Mouse (Mus musculus) hindbrain, embryonic 11.5 days (tissue): Measurements from ENCODE around the gene Gm44805. TPM values are rescaled to one million over a fixed set of nuclear protein-coding genes. Genes with fewer than 3 reads are reported as not detected.

Source experiments
- ATAC-seq: fragments of 200-750 bp; cut with Nextera tagmentation; 2 replicates; pipeline ENCODE4 v1.8.0; 2017; ENCODE audit warnings: mild to moderate bottlenecking, moderate TSS enrichment, moderate library complexity; ENCODE audit not compliant: low FRiP score
- DNase-seq: peaks from one replicate; pipeline ENCODE4 v3.0.0-alpha.2; 2015; ENCODE audit warnings: low spot score
- H3K27ac ChIP-seq: fragments of 300-500 bp; sonication (generic); 2 replicates; pipeline ENCODE4 v1.5.1; 2014; ENCODE audit warnings: mild to moderate bottlenecking, low read depth, low read length
- H3K27me3 ChIP-seq: fragments of 300-500 bp; sonication (generic); 2 replicates; pipeline ENCODE4 v1.6.1; 2014; ENCODE audit warnings: mild to moderate bottlenecking, low read length, moderate library complexity, mixed read lengths; ENCODE audit not compliant: control insufficient read depth, insufficient read depth
- H3K36me3 ChIP-seq: fragments of 300-500 bp; sonication (generic); 2 replicates; pipeline ENCODE4 v1.6.1; 2014; ENCODE audit warnings: mild to moderate bottlenecking, low read length, moderate library complexity, mixed read lengths; ENCODE audit not compliant: control insufficient read depth, insufficient read depth
- H3K4me1 ChIP-seq: fragments of 300-500 bp; sonication (generic); replicated peaks from 2 replicates; pipeline ENCODE4 v1.6.1; 2014; ENCODE audit warnings: low read length, mixed read lengths; ENCODE audit not compliant: control insufficient read depth, insufficient read depth
- H3K4me2 ChIP-seq: fragments of 300-500 bp; sonication (generic); replicated peaks from 2 replicates; pipeline ENCODE4 v1.6.1; 2014; ENCODE audit warnings: mild to moderate bottlenecking, low read depth, low read length
- H3K4me3 ChIP-seq: fragments of 300-500 bp; sonication (generic); 2 replicates; pipeline ENCODE4 v1.5.1; 2014; ENCODE audit warnings: low read depth, low read length
- H3K9ac ChIP-seq: fragments of 300-500 bp; sonication (generic); 2 replicates; pipeline ENCODE4 v1.6.1; 2014; ENCODE audit warnings: low read depth, low read length
- H3K9me3 ChIP-seq: fragments of 300-500 bp; sonication (generic); 2 replicates; pipeline ENCODE4 v1.6.1; 2016; ENCODE audit warnings: low read length; ENCODE audit not compliant: control insufficient read depth
- WGBS: fragments of 180-500 bp; shearing (Covaris S2); extraction: QIAGEN DNeasy Blood & Tissue Kit; methylation state at CpG from one replicate; pipeline ENCODE4 v1.1.7; 2014; 5-methylcytosine and 5-hydroxymethylcytosine counted together
- polyA plus RNA-seq: library from polyadenylated mRNA; unstranded; fragments of >200 nt; fragmentation: Nextera tagmentation; extraction: Ambion mirVana; gene quantifications from 2 replicates; pipeline ENCODE4 v1.2.1, GENCODE M21; 2014

The Gm44805 gene
- not detected in 2 replicates for polyA plus RNA-seq

DNA sequence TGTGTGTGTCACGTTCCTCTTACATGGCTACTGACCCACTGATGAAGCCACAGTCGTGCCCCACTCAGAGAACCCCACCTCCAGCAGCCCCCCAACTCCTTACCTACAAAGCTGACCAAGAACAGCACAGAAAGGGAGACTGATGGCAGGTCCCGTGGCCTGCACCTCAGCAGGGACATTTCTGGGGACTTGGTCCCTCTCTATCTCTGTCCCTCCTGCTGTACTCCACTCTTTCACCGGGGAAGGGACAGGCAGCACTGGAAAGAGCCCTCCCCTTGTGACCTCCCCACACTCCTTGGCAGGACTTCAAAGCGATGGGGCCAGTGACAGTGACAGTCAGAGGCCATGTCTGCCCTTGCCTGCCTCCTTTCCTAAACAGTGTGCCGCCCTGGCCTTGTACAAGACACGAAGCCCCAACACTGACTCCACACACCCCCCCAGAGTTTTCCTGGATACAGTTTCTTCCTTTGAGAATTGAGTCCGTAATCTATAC is at the start of gene Gm44805, which contains the start of gene Apoc4:
Gene Gm44805, minus strand, starts transcription at position 222 of the 493 bp plus-strand sequence.
Gene Apoc4, minus strand, starts transcription at position 278 of the 493 bp plus-strand sequence.
- Histone ChIP-seq H3K9ac (no peak within 1 kb of the TSS), H3K27me3 (no peaks in the 10 kb centered on the region), H3K9me3 (no peaks in the 10 kb centered on the region), H3K4me2 (no peak within 1 kb of the TSS), H3K36me3 (no peaks in the 10 kb centered on the region), H3K27ac (no peak within 1 kb of the TSS), H3K4me3 (no peak within 1 kb of the TSS), H3K4me1 (no peaks in the 10 kb centered on the region)
- ATAC-seq (no peak), DNase-seq (no peak)
- 72% methylated on average over 8 of the region's 8 CpGs for WGBS

DNA sequence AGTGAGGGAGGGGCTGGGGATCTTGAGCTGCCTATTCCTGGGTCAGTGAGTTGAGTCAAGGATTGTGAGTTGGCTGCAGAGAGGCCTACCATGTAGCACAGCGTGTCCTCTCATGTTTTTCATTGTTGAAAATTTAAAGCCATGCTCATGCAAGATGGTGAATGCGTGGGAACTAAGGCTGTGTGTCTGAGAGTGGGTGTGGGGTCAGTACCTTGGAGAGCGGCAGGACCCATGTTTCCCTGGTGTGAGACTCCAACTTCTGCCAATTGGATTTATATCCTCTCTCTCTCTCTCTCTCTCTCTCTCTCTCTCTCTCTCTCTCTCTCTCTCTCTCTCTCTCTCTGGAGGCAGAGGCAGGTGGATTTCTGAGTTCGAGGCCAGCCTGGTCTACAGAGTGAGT is 45.3 kb upstream of the Gm44805 start:
- Histone ChIP-seq H3K27ac (no peak overlapping the region), H3K36me3 (peaks cover 2% of the 10 kb centered on the region; the same call in 1 of the 2 replicates), H3K27me3 (no peaks in the 10 kb centered on the region), H3K9ac (no peak overlapping the region), H3K9me3 (no peaks in the 10 kb centered on the region), H3K4me1 (no peaks in the 10 kb centered on the region), H3K4me3 (no peak overlapping the region), H3K4me2 (no peak overlapping the region)
- ATAC-seq (no peak), DNase-seq (no peak)
- 93% methylated on average over 4 of the region's 4 CpGs for WGBS

DNA sequence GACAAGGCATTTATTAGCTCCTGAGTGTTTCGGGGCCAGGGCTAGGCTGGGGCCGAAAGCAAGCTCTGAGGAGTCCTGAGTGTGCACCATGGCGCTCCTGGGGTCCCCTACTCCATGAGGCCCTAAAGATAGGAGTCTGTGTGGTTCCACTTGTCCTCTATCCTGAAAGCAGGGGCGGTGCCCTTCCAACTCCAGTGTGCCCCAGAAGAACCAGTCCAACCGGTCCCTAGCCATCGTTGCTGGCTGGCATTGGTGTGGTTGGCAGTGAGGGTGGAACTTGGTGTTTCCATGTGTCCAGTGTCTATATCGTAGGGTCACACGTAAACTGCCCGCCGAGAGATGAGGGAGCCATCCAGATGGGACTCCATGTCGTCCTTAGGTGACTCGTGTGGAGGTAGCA is 42.9 kb upstream of the Gm44805 start:
- H3K9ac ChIP-seq: no peak overlapping the region
- no peaks in the 10 kb centered on the region for H3K4me1 ChIP-seq
- WGBS: 96% methylated on average over 12 of the region's 12 CpGs
- no peak overlapping the region for H3K4me3 ChIP-seq
- peaks cover 2% of the 10 kb centered on the region for H3K9me3 ChIP-seq
- DNase-seq (no peak), ATAC-seq (no peak)
- no peak overlapping the region for H3K27ac ChIP-seq
- no peaks in the 10 kb centered on the region for H3K27me3 ChIP-seq
- peaks cover 2% of the 10 kb centered on the region; the same call in 1 of the 2 replicates for H3K36me3 ChIP-seq
- no peak overlapping the region for H3K4me2 ChIP-seq

DNA sequence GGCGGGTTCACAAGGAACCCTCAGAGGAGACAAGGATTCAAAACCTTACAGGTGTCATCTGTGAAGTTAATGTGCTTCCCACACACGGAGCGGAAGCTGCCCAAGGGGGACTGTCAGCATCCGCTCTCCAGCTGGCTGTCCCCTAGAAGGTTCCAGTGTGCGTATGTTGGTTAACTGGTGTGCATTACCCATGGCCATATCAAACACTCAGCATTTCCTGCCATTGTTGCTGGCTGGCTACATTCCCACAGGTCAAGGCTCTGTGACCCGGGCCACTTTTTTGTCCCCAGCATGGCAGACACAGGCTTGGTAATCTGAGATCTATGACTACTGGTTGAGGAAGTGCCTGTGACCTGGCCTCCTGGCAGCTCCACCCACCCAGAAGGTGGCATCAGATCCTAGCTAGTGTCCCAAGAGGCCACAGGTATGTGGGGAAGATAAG is 41.6 kb upstream of the Gm44805 start:
- WGBS: 93% methylated on average over 6 of the region's 6 CpGs
- Histone ChIP-seq H3K4me3 (no peak overlapping the region), H3K27me3 (no peaks in the 10 kb centered on the region), H3K4me2 (no peak overlapping the region), H3K9ac (no peak overlapping the region), H3K4me1 (no peaks in the 10 kb centered on the region), H3K36me3 (0 out of 2 replicates have a peak, but pooled peaks cover 2% of the 10 kb centered on the region), H3K9me3 (peaks cover 2% of the 10 kb centered on the region), H3K27ac (no peak overlapping the region)
- ATAC-seq (no peak), DNase-seq (no peak)

DNA sequence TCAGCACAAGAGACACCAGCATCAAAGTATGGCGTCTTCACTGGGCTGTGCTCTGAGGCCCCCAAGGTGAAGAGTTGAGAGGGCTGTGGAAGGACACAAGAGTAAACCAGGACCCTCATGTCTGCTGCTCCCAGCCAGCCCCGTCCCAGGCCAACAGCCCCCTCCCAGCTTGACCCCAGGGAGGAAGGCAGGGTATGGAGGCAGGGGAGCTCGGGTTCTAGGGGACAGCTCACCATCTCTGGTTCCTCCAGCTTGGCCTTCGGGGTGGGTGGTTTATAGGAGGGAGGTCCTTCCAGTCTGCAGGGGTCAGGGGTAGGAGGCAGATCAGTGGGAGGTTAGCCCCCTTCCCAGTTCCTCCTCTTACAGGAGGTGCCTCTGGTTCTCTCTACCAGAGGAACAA is 38.0 kb upstream of the Gm44805 start:
- 96% methylated on average over 4 of the region's 4 CpGs for WGBS
- Histone ChIP-seq H3K4me2 (no peak overlapping the region), H3K36me3 (no peaks in the 10 kb centered on the region), H3K9me3 (peaks cover 2% of the 10 kb centered on the region), H3K4me3 (no peak overlapping the region), H3K9ac (no peak overlapping the region), H3K4me1 (peaks cover 4% of the 10 kb centered on the region), H3K27ac (no peak overlapping the region), H3K27me3 (no peaks in the 10 kb centered on the region)
- DNase-seq (no peak), ATAC-seq (no peak)

DNA sequence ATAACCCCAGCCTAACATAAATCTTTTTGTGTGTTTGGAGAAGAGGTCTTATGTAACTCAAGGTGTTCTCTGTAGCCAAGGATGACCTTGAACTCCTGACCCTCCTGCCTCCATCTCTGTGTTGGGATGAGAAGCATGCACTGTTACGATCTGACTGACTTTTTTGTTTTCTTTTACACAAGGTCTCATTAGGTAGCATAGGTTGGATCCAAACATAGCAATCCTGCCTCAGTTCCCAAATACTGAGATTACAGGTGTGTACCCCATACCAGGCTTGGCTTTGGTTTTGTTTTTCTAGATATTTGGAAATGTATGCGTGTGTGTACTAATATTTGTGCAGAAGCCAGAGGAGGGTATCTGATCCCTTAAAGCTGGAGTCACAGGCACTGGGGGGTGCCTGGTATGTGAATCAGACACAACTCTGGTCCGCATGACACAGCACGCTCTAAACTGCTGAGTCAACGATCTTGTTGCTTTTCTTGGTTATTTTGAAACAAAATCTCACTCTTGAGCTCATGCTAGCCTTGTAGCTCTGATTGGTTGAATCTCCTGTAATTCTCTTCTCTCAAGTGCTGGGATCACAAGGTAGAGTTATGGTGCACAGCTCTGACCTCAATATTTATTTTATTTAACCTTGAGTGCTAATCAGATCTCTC is 37.2 kb upstream of the Gm44805 start:
- no peak overlapping the region for H3K4me2 ChIP-seq
- H3K4me3 ChIP-seq: no peak overlapping the region
- DNase-seq: no peak
- peaks cover 5% of the 10 kb centered on the region for H3K4me1 ChIP-seq
- H3K27me3 ChIP-seq: no peaks in the 10 kb centered on the region
- peaks cover 2% of the 10 kb centered on the region for H3K9me3 ChIP-seq
- no peak overlapping the region for H3K9ac ChIP-seq
- H3K36me3 ChIP-seq: no peaks in the 10 kb centered on the region
- 96% methylated on average over 5 of the region's 5 CpGs for WGBS
- ATAC-seq: no peak
- H3K27ac ChIP-seq: no peak overlapping the region

DNA sequence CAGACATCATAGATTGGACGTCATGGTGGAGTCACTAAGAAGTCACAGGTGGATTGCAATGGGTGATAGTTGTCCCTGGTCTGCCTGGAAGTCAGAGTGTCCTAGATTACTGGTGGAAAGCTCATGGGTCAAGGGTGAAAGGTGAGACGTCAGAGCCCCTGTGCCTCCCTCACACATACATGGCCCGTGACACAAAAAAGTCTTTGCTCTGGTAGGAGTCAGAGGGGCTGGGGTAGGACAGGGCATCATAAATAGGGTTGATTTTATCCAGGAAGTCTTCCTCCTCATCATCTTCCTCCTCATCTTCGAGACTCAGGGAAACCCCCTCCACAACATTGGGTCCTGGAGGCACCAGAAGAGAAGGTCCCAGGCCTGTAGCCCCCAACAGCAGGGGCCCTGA is 36.1 kb upstream of the Gm44805 start:
- Histone ChIP-seq H3K36me3 (no peaks in the 10 kb centered on the region), H3K4me3 (no peak overlapping the region), H3K27ac (no peak overlapping the region), H3K4me1 (peaks cover 5% of the 10 kb centered on the region), H3K4me2 (no peak overlapping the region), H3K9ac (no peak overlapping the region), H3K9me3 (peaks cover 2% of the 10 kb centered on the region), H3K27me3 (no peaks in the 10 kb centered on the region)
- WGBS: 90% methylated on average over 4 of the region's 4 CpGs
- DNase-seq: no peak
- no peak for ATAC-seq

DNA sequence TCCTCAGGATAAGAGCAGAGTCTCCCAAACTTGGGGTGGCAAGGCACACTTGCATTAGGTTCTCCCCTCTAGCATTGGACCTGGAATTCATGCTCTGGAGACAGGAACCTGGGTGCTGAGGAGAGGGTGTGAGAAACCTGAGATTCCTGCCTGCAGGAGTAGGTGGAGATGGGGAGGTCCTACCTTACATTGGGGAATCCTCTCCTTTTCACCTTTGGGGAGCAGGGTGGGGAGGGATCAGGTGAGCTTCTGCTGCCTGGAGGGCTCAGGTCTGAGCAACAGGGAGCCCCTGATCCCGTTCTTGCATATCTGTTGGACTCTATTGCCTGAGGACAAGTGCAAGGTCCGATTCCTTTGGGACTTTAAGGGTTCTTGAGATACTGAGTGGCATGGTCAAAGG is 35.6 kb upstream of the Gm44805 start:
- Histone ChIP-seq H3K27ac (peak overlapping the region; percentile 87; the same call in 1 of the 2 replicates), H3K4me1 (peaks cover 5% of the 10 kb centered on the region), H3K9me3 (peaks cover 2% of the 10 kb centered on the region), H3K9ac (no peak overlapping the region; the same call in 1 of the 2 replicates), H3K4me3 (peak overlapping the region; percentile 99), H3K4me2 (peak overlapping the region; percentile 60; the same call in 1 of the 2 replicates), H3K36me3 (0 out of 2 replicates have a peak, but pooled peaks cover under 1% of the 10 kb centered on the region), H3K27me3 (no peaks in the 10 kb centered on the region)
- DNase-seq: no peak
- ATAC-seq: no peak
- WGBS: 73% methylated on average over 2 of the region's 2 CpGs
